Mouse (Mus musculus) heart, embryonic 10.5 days (tissue): ENCODE measurements around the gene Anxa4. TPM values are rescaled to one million over a fixed set of nuclear protein-coding genes. Genes with fewer than 3 reads are reported as not detected.

Experiments
- polyA plus RNA-seq: library from polyadenylated mRNA; unstranded; fragments of >200 nt; fragmentation: Nextera tagmentation; extraction: Ambion mirVana; gene quantifications from 2 replicates; pipeline ENCODE4 v1.2.1, GENCODE M21; 2016

Anxa4 gene
- polyA plus RNA-seq, 1 experiment from 2014 or later: 16.7 TPM

Other genes with a start within 250 kb of the Anxa4 start
- gene Asprv1, start 165.4 kb downstream of the Anxa4 start, polyA plus RNA-seq: 0.23 and 0.58 TPM in 2 replicates
- 8.9 and 9.6 TPM in 2 replicates for gene Mxd1, start 124.4 kb downstream of the Anxa4 start, polyA plus RNA-seq
- 94.8 and 112 TPM in 2 replicates for gene Snrnp27, start 109.1 kb downstream of the Anxa4 start, polyA plus RNA-seq
- 19.1 and 26.3 TPM in 2 replicates for gene Gmcl1, start 60.2 kb downstream of the Anxa4 start, polyA plus RNA-seq
- gene Aak1, start 55.9 kb upstream of the Anxa4 start, polyA plus RNA-seq: 19.4 and 24.3 TPM in 2 replicates
- 107 and 111 TPM in 2 replicates for gene Nfu1, start 215.7 kb upstream of the Anxa4 start, polyA plus RNA-seq
- 15.8 and 18.6 TPM in 2 replicates for gene Gfpt1, start 249.3 kb upstream of the Anxa4 start, polyA plus RNA-seq